Mouse (Mus musculus) forebrain, postnatal 0 days (tissue): ENCODE measurements at regions not wholly inside any gene's neighbourhood (a gene's known extent, or its start where the extent isn't known, plus 50 kb on each side); places are given as distances from the start of the nearest gene placed in this dataset.

Experiments used
- ATAC-seq: fragments of 200-750 bp; cut with Nextera tagmentation; 2 replicates; pipeline ENCODE4 v1.8.0; 2017; ENCODE audit warnings: mild to moderate bottlenecking, moderate library complexity
- DNase-seq: peaks from one replicate; pipeline ENCODE4 v3.0.0-alpha.2; 2015
- H3K27ac ChIP-seq: fragments of 300-500 bp; sonication (generic); 2 replicates; pipeline ENCODE4 v1.5.1; 2014; ENCODE audit warnings: low read depth, mild to moderate bottlenecking, antibody characterized with exemption, low read length, moderate library complexity, mixed read lengths
- H3K27me3 ChIP-seq: fragments of 300-500 bp; sonication (generic); 2 replicates; pipeline ENCODE4 v1.6.1; 2014; ENCODE audit warnings: mild to moderate bottlenecking, low read length, mixed read lengths; ENCODE audit not compliant: insufficient read depth
- H3K36me3 ChIP-seq: fragments of 300-500 bp; sonication (generic); 2 replicates; pipeline ENCODE4 v1.6.1; 2014; ENCODE audit warnings: mild to moderate bottlenecking, moderate library complexity; ENCODE audit not compliant: insufficient read depth
- H3K4me1 ChIP-seq: fragments of 300-500 bp; sonication (generic); 2 replicates; pipeline ENCODE4 v1.6.1; 2014; ENCODE audit warnings: antibody characterized with exemption; ENCODE audit not compliant: insufficient read depth
- H3K4me2 ChIP-seq: fragments of 300-500 bp; sonication (generic); 2 replicates; pipeline ENCODE4 v1.6.1; 2014; ENCODE audit warnings: low read depth, mild to moderate bottlenecking, moderate library complexity
- H3K4me3 ChIP-seq: fragments of 300-500 bp; sonication (generic); 2 replicates; pipeline ENCODE4 v1.5.1; 2014; ENCODE audit warnings: low read depth, low read length, mixed read lengths
- H3K9ac ChIP-seq: fragments of 300-500 bp; sonication (generic); 2 replicates; pipeline ENCODE4 v1.6.1; 2014; ENCODE audit warnings: mild to moderate bottlenecking
- H3K9me3 ChIP-seq: fragments of 300-500 bp; sonication (generic); 2 replicates; pipeline ENCODE4 v1.6.1; 2016; ENCODE audit warnings: low read length
- CTCF ChIP-seq: sonication (generic); IDR thresholded peaks from 2 replicates; pipeline ENCODE4 v1.5.1; 2016; ENCODE audit warnings: antibody characterized with exemption, control low read depth, low read depth
- WGBS: fragments of 180-500 bp; shearing (Covaris S2); extraction: QIAGEN DNeasy Blood & Tissue Kit; methylation state at CpG from one replicate; pipeline ENCODE4 v1.1.7; 2014; 5-methylcytosine and 5-hydroxymethylcytosine counted together

GRCm38 (mm10) chr8:53338006-53338405, 173.5 kb upstream of the Aga start:
- H3K9ac ChIP-seq = no peak overlapping the region
- no peaks in the 10 kb centered on the region for H3K27me3 ChIP-seq
- no peak for DNase-seq
- no peaks in the 10 kb centered on the region for H3K9me3 ChIP-seq
- H3K4me2 ChIP-seq = no peak overlapping the region
- no peaks in the 10 kb centered on the region for H3K36me3 ChIP-seq
- H3K4me1 ChIP-seq = no peaks in the 10 kb centered on the region
- no peak for TF ChIP-seq CTCF
- no peak overlapping the region for H3K27ac ChIP-seq
- no peak overlapping the region for H3K4me3 ChIP-seq
- WGBS = 87% methylated on average over 2 of the region's 2 CpGs
- no peak for ATAC-seq

GRCm38 (mm10) chr8:53368640-53369039, 142.9 kb upstream of the Aga start:
- no peak overlapping the region for H3K4me2 ChIP-seq
- DNase-seq (no peak), ATAC-seq (no peak)
- no peak for TF ChIP-seq CTCF
- H3K4me3 ChIP-seq = no peak overlapping the region
- H3K36me3 ChIP-seq = no peaks in the 10 kb centered on the region
- no peaks in the 10 kb centered on the region for H3K9me3 ChIP-seq
- no peak overlapping the region for H3K27ac ChIP-seq
- H3K27me3 ChIP-seq = no peaks in the 10 kb centered on the region
- no peaks in the 10 kb centered on the region for H3K4me1 ChIP-seq
- WGBS = 36% methylated on average over 2 of the region's 2 CpGs
- no peak overlapping the region for H3K9ac ChIP-seq

- peak; percentile 11 for DNase-seq
- no peak overlapping the region for H3K4me3 ChIP-seq
- no peaks in the 10 kb centered on the region for H3K9me3 ChIP-seq
- 27% methylated on average over 5 of the region's 5 CpGs for WGBS
- peak; percentile 66; the same call in 1 of the 2 replicates for ATAC-seq
- TF ChIP-seq CTCF = no peak
- H3K9ac ChIP-seq = no peak overlapping the region
- H3K27ac ChIP-seq = no peak overlapping the region
- no peaks in the 10 kb centered on the region for H3K4me1 ChIP-seq
- H3K36me3 ChIP-seq = no peaks in the 10 kb centered on the region
- H3K27me3 ChIP-seq = no peaks in the 10 kb centered on the region
- no peak overlapping the region for H3K4me2 ChIP-seq
These were observed 138.1 kb upstream of the Aga start for GRCm38 (mm10) chr8:53373401-53373800.

- H3K9ac ChIP-seq = no peak overlapping the region
- no peak for ATAC-seq
- DNase-seq = peak; percentile 63
- H3K4me1 ChIP-seq = no peaks in the 10 kb centered on the region
- H3K9me3 ChIP-seq = no peaks in the 10 kb centered on the region
- no peak overlapping the region for H3K4me2 ChIP-seq
- 60% methylated on average over 3 of the region's 3 CpGs for WGBS
- no peaks in the 10 kb centered on the region for H3K27me3 ChIP-seq
- no peaks in the 10 kb centered on the region for H3K36me3 ChIP-seq
- peak; percentile 64 for TF ChIP-seq CTCF
- H3K4me3 ChIP-seq = no peak overlapping the region
- H3K27ac ChIP-seq = no peak overlapping the region
These were observed 99.4 kb upstream of the Aga start for GRCm38 (mm10) chr8:53412101-53412500.

GRCm38 (mm10) chr8:53434184-53434583, 77.3 kb upstream of the Aga start:
- no peaks in the 10 kb centered on the region for H3K9me3 ChIP-seq
- no peak overlapping the region for H3K4me2 ChIP-seq
- H3K4me1 ChIP-seq = no peaks in the 10 kb centered on the region
- no peak overlapping the region for H3K4me3 ChIP-seq
- H3K9ac ChIP-seq = no peak overlapping the region
- H3K36me3 ChIP-seq = no peaks in the 10 kb centered on the region
- DNase-seq (no peak), ATAC-seq (no peak)
- no peaks in the 10 kb centered on the region for H3K27me3 ChIP-seq
- no peak for TF ChIP-seq CTCF
- H3K27ac ChIP-seq = no peak overlapping the region

- Histone ChIP-seq H3K9ac (no peak overlapping the region), H3K9me3 (no peaks in the 10 kb centered on the region), H3K27me3 (no peaks in the 10 kb centered on the region), H3K27ac (no peak overlapping the region), H3K36me3 (no peaks in the 10 kb centered on the region), H3K4me3 (no peak overlapping the region), H3K4me2 (no peak overlapping the region), H3K4me1 (no peaks in the 10 kb centered on the region)
- WGBS = 86% methylated on average over 4 of the region's 4 CpGs
- no peak for TF ChIP-seq CTCF
- DNase-seq = no peak
- ATAC-seq = no peak
These were observed 75.8 kb upstream of the Aga start for GRCm38 (mm10) chr8:53435721-53436120.

- no peak overlapping the region for H3K9ac ChIP-seq
- no peaks in the 10 kb centered on the region for H3K27me3 ChIP-seq
- no peak overlapping the region for H3K27ac ChIP-seq
- WGBS = 58% methylated on average over 8 of the region's 8 CpGs
- H3K36me3 ChIP-seq = no peaks in the 10 kb centered on the region
- H3K4me1 ChIP-seq = no peaks in the 10 kb centered on the region
- no peak for ATAC-seq
- no peak overlapping the region for H3K4me3 ChIP-seq
- H3K4me2 ChIP-seq = no peak overlapping the region
- no peaks in the 10 kb centered on the region for H3K9me3 ChIP-seq
- TF ChIP-seq CTCF = no peak
- no peak for DNase-seq
These were observed 64.7 kb upstream of the Aga start for GRCm38 (mm10) chr8:53446748-53447355.
